Mouse (Mus musculus) brain, embryonic 18.5 days (tissue): ENCODE results near the gene Lpcat3.
"Not testable (repeated sequence)": the region's sequence is repeated elsewhere in the genome, so short reads cannot be mapped to it uniquely, and the experiment has no call there.

Source experiments
- DNase-seq: peaks from one replicate; pipeline ENCODE4 v3.0.0-alpha.2; 2012; ENCODE audit warnings: low read depth, low spot score

Gene Lpcat3

GRCm38 (mm10) chr6:124662477-124663423, at the start of gene Lpcat3:
TSS of gene Lpcat3 (plus strand) at chr6:124663027.
- peak; percentile 90 for DNase-seq

- no peak for DNase-seq
These were observed 37.2 kb upstream of the Lpcat3 start for GRCm38 (mm10) chr6:124625612-124626011.

- DNase-seq, result not testable (repeated sequence)
These were observed 36.6 kb upstream of the Lpcat3 start for GRCm38 (mm10) chr6:124626184-124626583.

GRCm38 (mm10) chr6:124630763-124631162, 32.1 kb upstream of the Lpcat3 start:
- DNase-seq, result no peak

GRCm38 (mm10) chr6:124635985-124636384, 26.8 kb upstream of the Lpcat3 start, which contains the start of gene C1s2:
TSS of gene C1s2 (minus strand) at chr6:124636085.
- DNase-seq, result not testable (repeated sequence)

GRCm38 (mm10) chr6:124636858-124637460, 25.9 kb upstream of the Lpcat3 start:
- DNase-seq, result not testable (repeated sequence)

GRCm38 (mm10) chr6:124640041-124640440, 22.8 kb upstream of the Lpcat3 start:
- no peak for DNase-seq

- DNase-seq, result no peak
These were observed 21.8 kb upstream of the Lpcat3 start for GRCm38 (mm10) chr6:124640997-124641396.

- DNase-seq, result no peak
These were observed 16.4 kb upstream of the Lpcat3 start for GRCm38 (mm10) chr6:124646394-124646793.

- DNase-seq, result no peak
These were observed 6.9 kb upstream of the Lpcat3 start for GRCm38 (mm10) chr6:124655893-124656292.

- DNase-seq, result no peak
These were observed 4.8 kb upstream of the Lpcat3 start for GRCm38 (mm10) chr6:124658067-124658466.

GRCm38 (mm10) chr6:124661156-124661806, 1.5 kb upstream of the Lpcat3 start:
- no peak for DNase-seq

GRCm38 (mm10) chr6:124661995-124662394, 832 bp upstream of the Lpcat3 start:
- no peak for DNase-seq

- no peak for DNase-seq
These were observed 583 bp downstream of the Lpcat3 start for GRCm38 (mm10) chr6:124663424-124663795.

GRCm38 (mm10) chr6:124664256-124664655, 1.4 kb downstream of the Lpcat3 start:
- no peak for DNase-seq

- DNase-seq, result no peak
These were observed 2.2 kb downstream of the Lpcat3 start for GRCm38 (mm10) chr6:124665011-124665410.

GRCm38 (mm10) chr6:124669234-124669859, 6.5 kb downstream of the Lpcat3 start:
- no peak for DNase-seq

GRCm38 (mm10) chr6:124670281-124670900, 7.6 kb downstream of the Lpcat3 start:
- DNase-seq, result no peak

GRCm38 (mm10) chr6:124672100-124672499, 9.3 kb downstream of the Lpcat3 start:
- DNase-seq, result no peak

GRCm38 (mm10) chr6:124673619-124674018, 10.8 kb downstream of the Lpcat3 start:
- no peak for DNase-seq

GRCm38 (mm10) chr6:124674591-124674990, 11.8 kb downstream of the Lpcat3 start:
- no peak for DNase-seq
